Mouse (Mus musculus): Measurements from ENCODE around the gene Rapgef2.

- TF ChIP-seq CTCF (IDR thresholded peaks at IDR 0.05; ENCODE audit: low read depth) (no peak), EP300 (optimal IDR thresholded peaks at IDR 0.05) (no peak)
Measured at GRCm38 (mm10) chr3:79269872-79270271, 16.4 kb downstream of the Rapgef2 start.

All from stomach, postnatal 0 days (tissue).